Mouse (Mus musculus) G1E (cell line): ENCODE results near the gene Rnf223.

Source experiments
- CTCF ChIP-seq: IDR thresholded peaks from 2 replicates; pipeline ENCODE4 v1.5.1; 2012; ENCODE audit warnings: low read depth, low read length, inconsistent platforms, mixed read lengths
- TAL1 ChIP-seq: conservative IDR thresholded peaks from 2 replicates; pipeline ENCODE4 v1.6.1; 2012; ENCODE audit warnings: low read depth, low read length, inconsistent platforms, mixed read lengths

- no peak for TF ChIP-seq CTCF
- TF ChIP-seq TAL1: no peak
Observed at GRCm38 (mm10) chr4:156096191-156096590, 34.1 kb upstream of the Rnf223 start.
